Mouse (Mus musculus) cortical plate, adult 2 months (tissue): ENCODE measurements around the gene Vamp8. TPM values are rescaled to one million over a fixed set of nuclear protein-coding genes. Genes with fewer than 3 reads are reported as not detected.

Experiments
- H3K27ac ChIP-seq: fragments of 200-500 bp; 2 replicates; pipeline ENCODE4 v1.5.1; 2012; ENCODE audit warnings: low read length, control low read depth, inconsistent platforms; ENCODE audit not compliant: insufficient read depth
- H3K4me1 ChIP-seq: fragments of 200-500 bp; 2 replicates; pipeline ENCODE4 v1.6.1; 2011; ENCODE audit warnings: low read length; ENCODE audit not compliant: control insufficient read depth, insufficient read depth
- H3K4me3 ChIP-seq: fragments of 200-500 bp; 2 replicates; pipeline ENCODE4 v1.5.1; 2011; ENCODE audit warnings: mild to moderate bottlenecking, low read length, control low read depth; ENCODE audit not compliant: insufficient read depth
- CTCF ChIP-seq: fragments of 200-500 bp; IDR thresholded peaks from 2 replicates; pipeline ENCODE4 v1.5.1; 2011; ENCODE audit warnings: mild to moderate bottlenecking, control low read depth, low read length; ENCODE audit not compliant: insufficient read depth; ENCODE audit errors: extremely low read depth
- POLR2A ChIP-seq: fragments of 200-500 bp; IDR thresholded peaks from 2 replicates; pipeline ENCODE4 v1.6.1; 2011; ENCODE audit warnings: mild to moderate bottlenecking, low read length, control low read depth; ENCODE audit not compliant: insufficient read depth; ENCODE audit errors: extremely low read depth
- polyA plus RNA-seq: library from polyadenylated mRNA; depleted of rRNA; stranded (reverse); fragments of >200 nt; gene quantifications from 2 replicates; pipeline ENCODE4 v1.2.3, GENCODE M21; 2012

The Vamp8 gene
- polyA plus RNA-seq, 1 experiment: 31.7 TPM

DNA sequence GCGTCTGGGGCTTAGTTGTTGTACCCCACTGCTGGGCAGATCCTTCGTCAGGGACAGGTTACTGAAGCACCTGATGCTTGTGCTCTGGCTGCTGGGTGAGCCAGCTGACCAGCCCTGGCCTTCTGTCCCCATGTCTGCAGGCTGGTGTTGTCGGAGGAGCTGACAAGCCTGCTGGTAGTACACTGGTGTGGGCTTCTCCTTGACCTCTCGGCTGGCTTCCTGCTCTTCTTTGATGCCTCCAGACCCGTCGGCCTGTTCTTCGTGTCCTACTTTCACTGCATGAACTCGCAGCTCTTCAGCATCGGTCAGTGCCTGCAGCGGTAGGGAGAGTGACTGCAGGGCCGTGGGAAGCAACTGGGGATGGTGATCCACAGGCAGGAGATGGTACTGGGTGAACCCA, 35.1 kb upstream of the Vamp8 start:
- H3K27ac ChIP-seq: no peak overlapping the region
- H3K4me1 ChIP-seq: no peaks in the 10 kb centered on the region
- no peak for TF ChIP-seq POLR2A
- TF ChIP-seq CTCF: no peak
- H3K4me3 ChIP-seq: no peak overlapping the region

DNA sequence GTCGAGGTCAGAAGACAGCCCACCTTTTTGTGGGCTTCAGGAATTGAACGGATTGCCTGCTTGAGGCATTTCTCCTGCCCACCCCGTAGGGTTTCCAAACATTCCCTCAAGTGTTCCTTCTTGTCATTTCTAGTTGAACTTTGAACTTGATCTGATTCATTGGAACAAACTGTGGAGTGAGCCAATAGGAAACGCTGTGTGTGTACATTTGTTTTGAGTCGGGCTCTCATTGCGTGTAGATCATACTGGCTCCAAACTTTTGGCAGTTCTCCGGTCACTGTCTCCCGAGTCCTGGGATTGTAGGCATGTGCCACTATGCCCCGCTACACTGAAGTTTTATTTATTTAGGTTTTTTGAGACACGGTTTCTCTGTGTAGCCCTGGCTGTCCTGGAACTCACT, 30.4 kb upstream of the Vamp8 start:
- TF ChIP-seq CTCF (no peak), POLR2A (no peak)
- H3K4me1 ChIP-seq: no peaks in the 10 kb centered on the region; the same call in 1 of the 2 replicates
- no peak overlapping the region for H3K4me3 ChIP-seq
- no peak overlapping the region for H3K27ac ChIP-seq

DNA sequence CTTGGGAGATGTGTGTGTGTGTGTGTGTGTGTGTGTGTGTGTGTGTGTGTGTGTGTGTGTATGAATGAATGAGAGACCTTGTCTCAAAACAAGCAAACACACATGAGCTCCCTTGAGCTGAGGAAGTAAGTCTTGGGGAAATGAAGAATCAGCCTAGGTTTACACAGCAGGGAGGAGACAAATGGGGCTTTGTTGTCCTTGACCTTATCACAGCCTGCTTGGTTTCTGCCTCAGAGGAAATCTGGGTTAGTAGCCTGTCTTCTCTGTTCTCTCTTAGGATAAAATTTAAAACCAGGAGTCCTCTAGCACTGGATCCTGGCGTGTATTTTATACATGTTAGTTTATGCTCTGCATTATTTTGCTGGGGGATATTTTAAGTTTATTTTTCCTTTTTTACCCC, 29.3 kb upstream of the Vamp8 start:
- peaks cover 3% of the 10 kb centered on the region for H3K4me1 ChIP-seq
- TF ChIP-seq POLR2A (no peak), CTCF (no peak)
- H3K27ac ChIP-seq: no peak overlapping the region
- H3K4me3 ChIP-seq: no peak overlapping the region

DNA sequence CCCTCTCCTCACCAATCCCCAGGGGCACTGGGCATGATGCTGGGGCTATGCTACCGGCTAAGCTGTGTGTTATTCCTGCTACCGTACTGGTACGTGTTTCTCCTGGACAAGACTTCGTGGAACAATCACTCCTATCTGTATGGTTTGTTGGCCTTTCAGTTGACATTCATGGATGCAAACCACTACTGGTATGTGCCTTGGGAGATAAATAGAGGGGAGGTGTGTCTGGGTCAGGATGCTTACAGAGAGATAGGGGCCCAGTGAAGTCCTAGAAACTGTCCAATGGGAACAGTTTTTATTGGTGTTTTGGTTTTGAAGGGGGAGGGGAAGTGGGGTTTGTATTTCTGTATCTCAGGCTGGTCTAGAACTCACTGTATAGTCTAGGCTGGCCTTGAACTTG, 27.8 kb upstream of the Vamp8 start:
- TF ChIP-seq POLR2A: no peak
- TF ChIP-seq CTCF: no peak
- Histone ChIP-seq H3K4me3 (no peak overlapping the region), H3K27ac (no peak overlapping the region), H3K4me1 (peaks cover 3% of the 10 kb centered on the region)

DNA sequence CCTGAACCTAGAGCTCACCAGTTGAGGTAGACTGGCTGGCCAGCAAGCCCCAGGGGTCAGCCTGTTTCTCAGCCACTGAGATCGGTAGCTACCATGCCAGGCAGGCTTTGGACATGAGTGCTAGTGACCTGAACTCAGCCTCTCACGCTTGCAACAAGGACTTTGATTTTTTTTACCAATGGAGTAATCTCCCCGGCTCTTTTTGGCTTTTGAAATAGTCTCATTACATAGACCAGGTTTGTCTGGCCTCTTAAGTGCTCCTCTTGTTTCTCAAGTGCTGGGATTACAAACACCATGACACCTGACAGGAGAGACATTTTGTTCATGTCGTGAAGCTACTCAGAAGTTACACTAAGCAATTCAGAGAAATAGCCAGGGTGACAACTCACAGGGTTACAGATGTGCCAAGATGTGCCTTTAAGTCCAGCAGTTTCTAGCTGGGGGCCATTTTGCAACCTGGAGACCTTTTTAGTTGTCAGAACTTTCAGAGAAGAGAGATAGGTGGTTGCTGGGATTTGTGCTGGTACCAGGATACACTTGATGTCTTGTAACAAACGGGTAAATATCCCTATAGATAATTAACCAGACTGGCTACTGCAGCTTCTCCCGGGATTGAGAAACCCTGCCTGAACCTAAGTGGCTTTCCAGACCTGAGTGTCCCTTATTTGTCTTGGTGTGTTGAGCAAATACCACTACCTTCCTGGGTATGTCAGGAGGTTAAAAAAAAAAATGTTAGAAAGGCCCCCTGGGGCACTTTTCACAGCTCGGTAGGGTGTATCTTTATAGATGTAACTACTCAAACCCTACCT, 25.7 kb upstream of the Vamp8 start:
- no peak overlapping the region for H3K4me3 ChIP-seq
- peaks cover 3% of the 10 kb centered on the region for H3K4me1 ChIP-seq
- no peak for TF ChIP-seq CTCF
- no peak for TF ChIP-seq POLR2A

DNA sequence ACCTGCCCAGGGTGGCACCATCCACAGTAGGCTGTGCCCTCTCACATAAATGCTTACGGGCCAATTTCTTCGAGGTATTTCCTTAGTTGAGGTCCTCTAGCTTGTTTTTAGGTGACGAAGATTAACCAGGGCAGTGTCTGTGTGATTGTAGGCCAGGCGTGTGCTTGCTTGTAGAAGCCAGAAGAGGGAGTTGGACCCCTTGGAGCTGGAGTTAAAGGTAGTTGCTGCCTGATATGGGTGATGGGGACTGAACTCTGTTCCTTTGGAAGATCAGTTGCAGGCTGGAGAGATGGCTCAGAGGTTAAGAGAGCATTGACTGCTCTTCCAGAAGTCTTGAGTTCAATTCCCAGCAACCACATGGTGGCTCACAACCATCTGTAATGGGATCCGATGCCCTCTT, 24.7 kb upstream of the Vamp8 start:
- Histone ChIP-seq H3K4me1 (peaks cover 3% of the 10 kb centered on the region), H3K27ac (no peak overlapping the region), H3K4me3 (peak overlapping the region; percentile 87; the same call in 1 of the 2 replicates)
- TF ChIP-seq POLR2A (no peak), CTCF (no peak)

More for the DNA sequence above, 25.7 kb upstream of the Vamp8 start:
- H3K27ac ChIP-seq: no peak overlapping the region

DNA sequence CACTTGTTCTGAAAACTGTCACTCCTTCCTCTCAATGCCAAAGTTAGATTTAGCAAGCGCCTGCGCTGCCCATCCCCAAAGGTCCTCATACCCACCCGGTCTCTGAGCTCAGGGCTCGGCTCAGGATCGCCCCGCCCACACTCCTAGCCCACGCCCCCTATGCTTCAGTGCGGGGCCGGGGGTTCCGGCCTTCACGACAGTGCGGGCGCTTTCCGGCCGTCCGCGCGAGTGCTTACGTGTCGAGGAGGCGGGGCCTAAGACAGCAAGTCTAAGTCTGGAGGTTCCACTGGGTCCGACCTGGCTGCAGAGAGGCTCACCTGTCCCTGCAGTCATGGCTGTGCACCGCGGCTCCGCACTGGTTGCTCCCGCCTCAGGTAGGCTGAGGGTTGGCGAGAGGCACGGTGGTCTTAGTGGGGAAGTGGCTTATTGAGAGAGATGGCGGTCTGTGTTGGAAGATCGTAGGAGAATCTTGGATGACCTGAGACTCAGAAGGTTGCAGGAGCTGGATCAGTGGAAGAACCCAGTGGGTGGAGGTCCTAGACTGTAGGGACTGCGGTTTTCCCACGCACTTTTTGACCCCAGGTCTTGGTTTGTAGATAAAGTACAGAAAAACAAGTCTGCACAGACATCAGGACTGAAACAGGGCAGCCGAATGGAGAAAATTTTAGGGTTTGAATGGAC, 23.7 kb upstream of the Vamp8 start, which contains the start of gene Ggcx:
TSS of gene Ggcx (plus strand) at position 233 of the 681 bp plus-strand sequence.
- TF ChIP-seq POLR2A (peak; percentile 77), CTCF (no peak)
- H3K4me3 ChIP-seq: peak within 1 kb of the TSS; percentile 87
- 0 out of 2 replicates have a peak within 1 kb of the TSS, but pooled peaks have one; percentile 16 for H3K27ac ChIP-seq
- peaks cover 3% of the 10 kb centered on the region for H3K4me1 ChIP-seq

DNA sequence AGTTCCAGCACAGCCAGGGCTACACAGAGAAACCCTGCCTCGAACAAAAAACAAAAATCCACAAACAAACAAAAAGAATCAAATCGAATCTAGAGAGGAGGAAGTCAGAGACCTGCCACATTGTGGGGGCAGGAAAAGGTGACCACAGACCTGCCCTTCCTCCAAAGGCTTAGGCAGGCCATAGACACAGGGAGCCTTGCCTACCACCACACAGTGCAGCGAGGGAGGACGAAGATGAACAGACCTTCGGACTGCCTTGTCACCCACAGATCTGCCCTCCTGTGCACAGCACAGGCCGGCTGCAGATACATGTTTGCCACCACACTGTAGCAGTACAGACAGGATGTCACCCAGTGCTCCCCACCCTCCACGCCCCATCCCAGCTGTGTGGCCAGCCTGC, 20.0 kb upstream of the Vamp8 start:
- TF ChIP-seq CTCF (no peak), POLR2A (no peak)
- peaks cover 2% of the 10 kb centered on the region; the same call in 1 of the 2 replicates for H3K4me1 ChIP-seq
- no peak overlapping the region for H3K27ac ChIP-seq
- no peak overlapping the region for H3K4me3 ChIP-seq

DNA sequence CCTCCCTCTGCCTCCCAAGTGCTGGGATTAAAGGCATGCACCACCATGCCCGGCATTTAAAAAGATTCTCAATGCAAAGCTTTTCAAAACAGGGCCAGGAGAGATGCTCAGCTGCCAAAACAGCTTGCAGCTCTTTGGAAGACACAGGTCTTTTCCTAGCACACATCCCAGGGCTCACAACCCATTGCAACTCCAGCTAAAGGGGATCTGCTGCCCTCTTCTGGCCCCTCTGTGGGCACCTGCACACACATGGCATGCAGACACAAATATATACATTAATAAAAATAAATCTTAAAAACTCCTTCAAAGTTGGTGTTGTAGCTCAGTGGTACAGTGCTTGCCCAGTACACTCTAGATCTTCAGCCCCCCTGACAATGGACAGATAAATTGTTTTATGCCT, 19.5 kb upstream of the Vamp8 start:
- H3K27ac ChIP-seq: no peak overlapping the region
- no peaks in the 10 kb centered on the region; the same call in 1 of the 2 replicates for H3K4me1 ChIP-seq
- H3K4me3 ChIP-seq: no peak overlapping the region
- TF ChIP-seq CTCF: no peak
- no peak for TF ChIP-seq POLR2A
